Mouse (Mus musculus) spleen, adult 12 weeks (tissue): ENCODE measurements around the gene Ints5.
A peak's percentile ranks its signal among the peaks of the same experiment; 100 is the strongest.
"Not testable (repeated sequence)": the region's sequence is repeated elsewhere in the genome, so short reads cannot be mapped to it uniquely, and the experiment has no call there.

Experiments used
- DNase-seq: peaks from one replicate; pipeline ENCODE4 v3.0.0; 2022; ENCODE audit warnings: low spot score

The Ints5 gene

GRCm38 (mm10) chr19:8892829-8893766 lies at the start of gene Ints5:
TSS of gene Ints5 (plus strand) at chr19:8893005.
- DNase-seq = peak; percentile 76

- DNase-seq = peak; percentile 54
Observed at GRCm38 (mm10) chr19:8844371-8845129, 48.3 kb upstream of the Ints5 start.

GRCm38 (mm10) chr19:8848356-8848755 lies 44.4 kb upstream of the Ints5 start:
- DNase-seq = no peak

GRCm38 (mm10) chr19:8850402-8850901 lies 42.4 kb upstream of the Ints5 start, which contains the start of gene Lrrn4cl:
TSS of gene Lrrn4cl (plus strand) at chr19:8850768.
- DNase-seq = no peak

GRCm38 (mm10) chr19:8851639-8852038 lies 41.2 kb upstream of the Ints5 start:
- no peak for DNase-seq

GRCm38 (mm10) chr19:8852236-8852928 lies 40.4 kb upstream of the Ints5 start:
- DNase-seq = no peak

- no peak for DNase-seq
Observed at GRCm38 (mm10) chr19:8853117-8853516, 39.7 kb upstream of the Ints5 start.

- peak; percentile 7 for DNase-seq
Observed at GRCm38 (mm10) chr19:8857689-8858088, 35.1 kb upstream of the Ints5 start.

- DNase-seq = peak; percentile 23
Observed at GRCm38 (mm10) chr19:8859018-8859417, 33.8 kb upstream of the Ints5 start.

GRCm38 (mm10) chr19:8864265-8864664 lies 28.5 kb upstream of the Ints5 start:
- no peak for DNase-seq

GRCm38 (mm10) chr19:8870381-8870780 lies 22.4 kb upstream of the Ints5 start:
- DNase-seq = not testable (repeated sequence)

GRCm38 (mm10) chr19:8870838-8871237 lies 22.0 kb upstream of the Ints5 start:
- DNase-seq = no peak

GRCm38 (mm10) chr19:8871267-8872186 lies 21.3 kb upstream of the Ints5 start, which contains the start of gene Ubxn1:
TSS of gene Ubxn1 (plus strand) at chr19:8871496.
- peak; percentile 93 for DNase-seq

GRCm38 (mm10) chr19:8872266-8872840 lies 20.5 kb upstream of the Ints5 start:
- no peak for DNase-seq

- DNase-seq = no peak
Observed at GRCm38 (mm10) chr19:8875031-8875430, 17.8 kb upstream of the Ints5 start.

- DNase-seq = peak; percentile 78
Observed at GRCm38 (mm10) chr19:8880311-8881033, 12.3 kb upstream of the Ints5 start, which contains the start of gene Uqcc3. TSS of gene Uqcc3 (minus strand) at chr19:8880923.

GRCm38 (mm10) chr19:8881034-8881392 lies 11.8 kb upstream of the Ints5 start:
- DNase-seq = no peak

GRCm38 (mm10) chr19:8883616-8884015 lies 9.2 kb upstream of the Ints5 start, which contains the start of the genes Lbhd1 and Gm49403:
TSS of gene Lbhd1 (plus strand) at chr19:8883732.
TSS of gene Gm49403 (plus strand) at chr19:8883930.
- no peak for DNase-seq

- DNase-seq = no peak
Observed at GRCm38 (mm10) chr19:8886916-8887584, 5.8 kb upstream of the Ints5 start.
